Mouse (Mus musculus): ENCODE data around the gene Chst11.

DNA sequence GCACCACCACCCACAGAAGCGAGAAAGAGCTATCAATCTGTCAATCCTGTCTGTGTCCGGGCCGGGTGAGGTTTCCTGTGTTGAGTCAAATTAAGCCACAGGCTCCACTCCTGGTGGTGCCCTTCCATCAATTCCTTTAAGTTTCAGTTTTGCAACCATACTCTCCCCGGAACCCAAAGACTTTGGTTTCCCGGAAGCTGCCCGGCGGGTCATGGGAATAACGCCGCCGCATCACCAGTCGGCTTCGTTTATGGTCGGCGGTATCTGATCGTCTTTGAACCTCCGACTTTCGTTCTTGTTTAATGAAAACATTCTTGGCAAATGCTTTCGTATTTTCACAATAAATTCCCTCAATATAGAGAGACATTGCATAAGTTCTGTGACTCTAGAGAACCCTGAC, 30.2 kb upstream of the Chst11 start:
- TF ChIP-seq CTCF (IDR thresholded peaks at IDR 0.05; ENCODE audit: insufficient read depth, low read depth, low read length) (no peak), POLR2A (IDR thresholded peaks at IDR 0.05; ENCODE audit: insufficient read depth, low read depth, low read length) (no peak)
